Mouse (Mus musculus): ENCODE measurements around the gene Mars. TPM values are rescaled to one million over a fixed set of nuclear protein-coding genes. Genes with fewer than 3 reads are reported as not detected.

The Mars gene
- polyA plus RNA-seq, 1 experiment, result 85.0 TPM

- no peak overlapping the region for H3K4me3 ChIP-seq (replicated peaks; ENCODE audit: control insufficient read depth, low read depth, low read length)
- TF ChIP-seq CTCF (IDR thresholded peaks at IDR 0.05; ENCODE audit: control insufficient read depth, insufficient read depth, low read length), result no peak
- TF ChIP-seq POLR2A (IDR thresholded peaks at IDR 0.05; ENCODE audit: borderline replicate concordance, control insufficient read depth, low read depth, low read length), result no peak
- WGBS, result 92% methylated on average over 10 of the region's 10 CpGs
- H3K27ac ChIP-seq (ENCODE audit: control insufficient read depth, insufficient read depth, low read depth, low read length, poor library complexity), result no peak overlapping the region
- no peaks in the 10 kb centered on the region for H3K4me1 ChIP-seq (ENCODE audit: control insufficient read depth, insufficient read depth, low read length)
Observed at GRCm38 (mm10) chr10:127294895-127295510, 16.6 kb downstream of the Mars start.

GRCm38 (mm10) chr10:127293590-127294113 is 17.9 kb downstream of the Mars start:
- H3K27ac ChIP-seq (ENCODE audit: control insufficient read depth, insufficient read depth, low read depth, low read length, poor library complexity), result no peak overlapping the region
- TF ChIP-seq CTCF (IDR thresholded peaks at IDR 0.05; ENCODE audit: control insufficient read depth, insufficient read depth, low read length) (no peak), POLR2A (IDR thresholded peaks at IDR 0.05; ENCODE audit: borderline replicate concordance, control insufficient read depth, low read depth, low read length) (no peak)
- H3K4me1 ChIP-seq (ENCODE audit: control insufficient read depth, insufficient read depth, low read length), result no peaks in the 10 kb centered on the region; the same call in 1 of the 2 replicates
- WGBS, result 87% methylated on average over 3 of the region's 3 CpGs
- H3K4me3 ChIP-seq (replicated peaks; ENCODE audit: control insufficient read depth, low read depth, low read length), result no peak overlapping the region

- Histone ChIP-seq H3K27ac (ENCODE audit: control insufficient read depth, insufficient read depth, low read depth, low read length, poor library complexity) (no peak overlapping the region), H3K4me3 (replicated peaks; ENCODE audit: control insufficient read depth, low read depth, low read length) (no peak overlapping the region), H3K4me1 (ENCODE audit: control insufficient read depth, insufficient read depth, low read length) (no peaks in the 10 kb centered on the region; the same call in 1 of the 2 replicates)
- TF ChIP-seq CTCF (IDR thresholded peaks at IDR 0.05; ENCODE audit: control insufficient read depth, insufficient read depth, low read length) (no peak), POLR2A (IDR thresholded peaks at IDR 0.05; ENCODE audit: borderline replicate concordance, control insufficient read depth, low read depth, low read length) (no peak)
- WGBS, result 62% methylated on average over 6 of the region's 6 CpGs
Observed at GRCm38 (mm10) chr10:127292987-127293538, 18.5 kb downstream of the Mars start.

GRCm38 (mm10) chr10:127291881-127292638 is 19.5 kb downstream of the Mars start:
- Histone ChIP-seq H3K4me1 (ENCODE audit: control insufficient read depth, insufficient read depth, low read length) (no peaks in the 10 kb centered on the region; the same call in 1 of the 2 replicates), H3K4me3 (replicated peaks; ENCODE audit: control insufficient read depth, low read depth, low read length) (peak overlapping the region; percentile 45), H3K27ac (ENCODE audit: control insufficient read depth, insufficient read depth, low read depth, low read length, poor library complexity) (peak overlapping the region; percentile 17; the same call in 1 of the 2 replicates)
- 14% methylated on average over 5 of the region's 5 CpGs for WGBS
- TF ChIP-seq POLR2A (IDR thresholded peaks at IDR 0.05; ENCODE audit: borderline replicate concordance, control insufficient read depth, low read depth, low read length) (no peak), CTCF (IDR thresholded peaks at IDR 0.05; ENCODE audit: control insufficient read depth, insufficient read depth, low read length) (no peak)

- no peak for TF ChIP-seq POLR2A (IDR thresholded peaks at IDR 0.05; ENCODE audit: borderline replicate concordance, control insufficient read depth, low read depth, low read length)
- Histone ChIP-seq H3K4me1 (ENCODE audit: control insufficient read depth, insufficient read depth, low read length) (no peaks in the 10 kb centered on the region; the same call in 1 of the 2 replicates), H3K4me3 (replicated peaks; ENCODE audit: control insufficient read depth, low read depth, low read length) (peak overlapping the region; percentile 90), H3K27ac (ENCODE audit: control insufficient read depth, insufficient read depth, low read depth, low read length, poor library complexity) (peak overlapping the region; percentile 78)
- WGBS, result 3% methylated on average over 19 of the region's 19 CpGs
Observed at GRCm38 (mm10) chr10:127290930-127291880, 20.4 kb downstream of the Mars start.

- Histone ChIP-seq H3K4me1 (ENCODE audit: control insufficient read depth, insufficient read depth, low read length) (no peaks in the 10 kb centered on the region; the same call in 1 of the 2 replicates), H3K4me3 (replicated peaks; ENCODE audit: control insufficient read depth, low read depth, low read length) (peak overlapping the region; percentile 90), H3K27ac (ENCODE audit: control insufficient read depth, insufficient read depth, low read depth, low read length, poor library complexity) (peak overlapping the region; percentile 78)
- TF ChIP-seq CTCF (IDR thresholded peaks at IDR 0.05; ENCODE audit: control insufficient read depth, insufficient read depth, low read length) (no peak; the same call in 1 of the 2 replicates), POLR2A (IDR thresholded peaks at IDR 0.05; ENCODE audit: borderline replicate concordance, control insufficient read depth, low read depth, low read length) (peak; percentile 86)
- WGBS, result under 1% methylated on average over 45 of the region's 47 CpGs
Observed at GRCm38 (mm10) chr10:127290307-127290929, 21.2 kb downstream of the Mars start.

- no peaks in the 10 kb centered on the region; the same call in 1 of the 2 replicates for H3K4me1 ChIP-seq (ENCODE audit: control insufficient read depth, insufficient read depth, low read length)
- H3K27ac ChIP-seq (ENCODE audit: control insufficient read depth, insufficient read depth, low read depth, low read length, poor library complexity), result peak overlapping the region; percentile 78
- peak overlapping the region; percentile 57 for H3K4me3 ChIP-seq (replicated peaks; ENCODE audit: control insufficient read depth, low read depth, low read length)
- WGBS, result under 1% methylated on average over 15 of the region's 15 CpGs
- TF ChIP-seq POLR2A (IDR thresholded peaks at IDR 0.05; ENCODE audit: borderline replicate concordance, control insufficient read depth, low read depth, low read length), result no peak
- no peak for TF ChIP-seq CTCF (IDR thresholded peaks at IDR 0.05; ENCODE audit: control insufficient read depth, insufficient read depth, low read length)
Observed at GRCm38 (mm10) chr10:127289573-127290191, 21.9 kb downstream of the Mars start.
